Mouse (Mus musculus): ENCODE measurements around the gene Stat1. TPM values are rescaled to one million over a fixed set of nuclear protein-coding genes. Genes with fewer than 3 reads are reported as not detected.

Stat1 gene
- total RNA-seq, 1 experiment from 2014 or later: 167 TPM

GRCm38 (mm10) chr1:52154890-52155289, 35.6 kb downstream of the Stat1 start:
- ATAC-seq (replicated peaks; ENCODE audit: insufficient number of reproducible peaks, low FRiP score, low TSS enrichment, poor library complexity, severe bottlenecking): no peak

DNA sequence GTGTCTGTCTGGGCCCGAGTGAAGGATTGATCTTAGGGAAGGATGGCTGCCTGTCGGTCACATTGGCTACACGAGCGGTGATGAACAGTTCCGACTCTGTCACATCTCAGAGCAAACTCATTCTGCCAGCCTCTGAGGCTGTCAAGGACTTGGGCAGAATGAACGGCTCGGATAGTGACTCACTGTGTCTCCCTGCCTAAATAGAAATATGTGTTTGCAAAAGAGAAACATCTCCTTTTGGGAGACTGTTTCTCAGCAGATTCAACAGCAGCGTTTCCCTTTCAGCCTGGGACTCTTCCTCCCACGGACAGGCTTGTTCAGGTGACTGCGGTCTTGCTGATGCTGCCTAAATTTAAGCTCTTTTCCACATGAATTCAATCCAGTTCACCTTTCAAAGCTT, 37.1 kb downstream of the Stat1 start:
- no peak for ATAC-seq (replicated peaks; ENCODE audit: insufficient number of reproducible peaks, low FRiP score, low TSS enrichment, poor library complexity, severe bottlenecking)

DNA sequence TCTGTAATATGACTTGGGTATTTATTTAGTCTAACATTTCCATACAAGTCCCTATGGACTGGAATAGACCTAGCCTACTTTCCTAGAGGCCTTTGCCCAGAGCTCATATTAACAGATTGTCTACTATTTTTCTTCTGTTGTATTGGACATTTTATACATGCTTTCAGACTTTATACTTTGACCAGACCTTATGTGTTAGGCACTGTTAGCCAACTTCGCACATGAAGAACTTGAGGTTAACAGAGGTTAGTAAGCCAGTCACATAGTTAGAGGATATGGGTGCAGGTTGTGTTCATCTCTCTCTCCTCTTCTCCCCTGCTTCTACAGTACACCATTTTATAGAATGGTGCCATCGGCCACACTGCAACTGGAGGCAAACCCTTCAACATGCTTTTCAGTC, 38.8 kb downstream of the Stat1 start:
- no peak for ATAC-seq (replicated peaks; ENCODE audit: insufficient number of reproducible peaks, low FRiP score, low TSS enrichment, poor library complexity, severe bottlenecking)

DNA sequence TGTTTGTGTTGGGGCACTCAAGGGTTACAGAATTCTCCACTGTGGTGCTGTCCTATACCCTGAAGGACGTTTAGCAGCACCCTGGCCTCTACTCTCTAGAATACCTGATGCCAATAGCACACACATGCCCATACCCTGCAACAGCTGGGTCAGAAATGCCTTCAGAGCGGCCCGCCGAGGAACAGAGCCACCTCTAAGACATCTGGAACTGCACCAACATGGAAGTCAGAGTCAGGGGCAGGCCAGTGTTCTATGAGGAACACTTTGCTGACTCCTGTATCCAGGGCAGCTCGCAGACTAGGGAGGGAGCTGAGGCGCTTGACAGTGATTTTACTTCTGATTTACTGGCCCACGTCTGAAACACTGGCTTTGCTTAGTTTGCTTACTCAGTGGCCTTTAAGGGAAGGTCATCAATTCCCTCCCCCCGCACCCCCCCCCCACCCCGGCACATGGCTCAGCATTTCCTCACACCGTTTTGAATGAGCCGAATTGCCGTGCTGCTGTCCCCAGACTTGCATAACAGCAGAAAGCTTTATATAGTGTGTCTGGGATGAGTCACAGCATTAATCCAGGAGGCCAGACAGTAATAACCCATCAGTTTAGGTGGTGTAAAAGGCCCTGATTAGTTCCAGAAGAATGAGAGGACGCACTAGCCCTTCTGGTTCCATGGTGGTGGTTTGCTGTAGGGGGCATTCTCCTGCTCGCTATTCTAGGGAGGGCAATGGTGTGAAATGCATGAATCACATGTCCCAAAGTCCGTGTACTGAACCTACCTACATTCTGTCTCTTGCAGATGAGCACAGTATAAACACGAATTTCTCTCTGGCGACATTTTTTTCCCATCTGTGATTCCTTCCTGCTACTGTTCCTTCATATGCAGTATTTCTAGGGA, 39.5 kb downstream of the Stat1 start:
- ATAC-seq (replicated peaks; ENCODE audit: insufficient number of reproducible peaks, low FRiP score, low TSS enrichment, poor library complexity, severe bottlenecking): no peak

DNA sequence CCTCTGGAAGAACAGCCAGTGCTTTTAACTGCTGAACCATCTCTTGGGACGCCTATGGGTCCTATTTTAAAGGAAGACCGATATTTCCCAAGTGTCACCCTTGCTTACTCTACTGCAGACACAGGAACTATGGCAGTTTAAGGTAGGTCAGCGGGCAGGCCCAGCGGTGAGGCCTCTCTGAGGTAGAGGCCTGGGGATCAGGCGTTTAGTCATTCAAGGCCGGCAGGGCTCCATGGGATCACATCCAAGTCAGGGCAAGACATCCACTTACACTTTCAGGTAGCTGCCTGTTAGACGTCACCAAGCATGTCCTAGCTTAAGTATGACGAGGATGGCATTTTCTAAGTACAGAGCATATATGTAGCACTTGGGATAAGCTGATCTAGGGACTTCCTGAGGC, 41.9 kb downstream of the Stat1 start:
- ATAC-seq (replicated peaks; ENCODE audit: insufficient number of reproducible peaks, low FRiP score, low TSS enrichment, poor library complexity, severe bottlenecking): no peak

DNA sequence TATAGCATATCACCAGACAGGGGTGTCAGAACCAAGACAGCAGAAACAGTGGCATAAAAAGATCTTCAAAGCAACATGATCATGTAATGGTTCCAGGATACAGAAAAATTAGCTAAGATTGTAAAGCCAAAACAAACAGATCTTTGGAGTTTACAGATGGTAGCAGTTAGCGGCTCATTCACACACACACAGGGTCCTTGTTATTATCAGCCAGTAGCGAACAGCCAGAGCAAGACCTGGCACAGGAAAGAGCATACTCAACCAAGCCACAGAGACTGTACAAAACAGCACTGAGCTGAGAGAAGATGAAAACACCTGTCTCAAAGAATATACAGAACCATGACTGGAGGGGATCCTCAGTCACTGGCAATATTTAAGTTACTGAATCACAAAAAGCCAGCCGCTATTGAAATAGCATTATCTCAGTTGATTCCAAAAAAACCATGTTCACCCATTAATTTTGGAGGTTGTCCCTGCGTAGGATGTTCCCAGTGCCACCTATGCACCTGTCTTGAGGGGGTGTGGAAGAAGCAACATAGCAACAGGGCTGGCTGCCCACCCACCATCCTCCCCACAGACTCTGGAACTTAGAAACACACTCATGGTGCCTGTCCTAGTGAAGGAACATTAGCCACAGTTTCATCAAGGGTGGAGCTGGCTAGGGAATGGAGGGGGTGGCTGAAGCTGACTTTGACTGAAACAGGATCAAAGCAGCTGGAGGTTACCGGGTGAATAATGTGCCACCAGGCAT, 44.6 kb downstream of the Stat1 start:
- ATAC-seq (replicated peaks; ENCODE audit: insufficient number of reproducible peaks, low FRiP score, low TSS enrichment, poor library complexity, severe bottlenecking): no peak

- ATAC-seq (replicated peaks; ENCODE audit: insufficient number of reproducible peaks, low FRiP score, low TSS enrichment, poor library complexity, severe bottlenecking): no peak
Measured at GRCm38 (mm10) chr1:52166652-52167220, 47.5 kb downstream of the Stat1 start.

- ATAC-seq (replicated peaks; ENCODE audit: insufficient number of reproducible peaks, low FRiP score, low TSS enrichment, poor library complexity, severe bottlenecking): peak; percentile 44; the same call in 1 of the 2 replicates
Measured at GRCm38 (mm10) chr1:52170057-52170456, 50.8 kb downstream of the Stat1 start.

GRCm38 (mm10) chr1:52170747-52171146, 51.5 kb downstream of the Stat1 start:
- ATAC-seq (replicated peaks; ENCODE audit: insufficient number of reproducible peaks, low FRiP score, low TSS enrichment, poor library complexity, severe bottlenecking): no peak

- no peak for ATAC-seq (replicated peaks; ENCODE audit: insufficient number of reproducible peaks, low FRiP score, low TSS enrichment, poor library complexity, severe bottlenecking)
Measured at GRCm38 (mm10) chr1:52171271-52171670, 52.0 kb downstream of the Stat1 start.

GRCm38 (mm10) chr1:52175321-52175720, 56.1 kb downstream of the Stat1 start:
- no peak for ATAC-seq (replicated peaks; ENCODE audit: insufficient number of reproducible peaks, low FRiP score, low TSS enrichment, poor library complexity, severe bottlenecking)

DNA sequence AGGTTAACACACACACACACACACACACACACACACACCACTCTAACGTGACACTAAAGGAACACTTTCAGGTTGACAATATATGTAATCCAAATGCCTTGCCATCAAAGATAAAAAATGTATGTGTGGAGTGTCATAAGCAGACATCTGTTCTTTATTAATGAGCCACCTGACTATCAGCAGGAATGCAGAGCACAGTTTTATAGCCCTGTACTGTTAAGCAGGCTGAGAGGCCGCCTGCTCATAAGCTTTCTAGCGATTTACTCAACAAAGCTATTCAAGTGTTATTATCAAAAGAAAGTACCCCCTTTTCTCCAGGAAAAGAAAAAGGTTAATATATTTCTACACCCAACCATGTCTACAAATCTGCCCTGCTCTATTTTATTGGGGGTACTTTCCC, 56.7 kb downstream of the Stat1 start:
- ATAC-seq (replicated peaks; ENCODE audit: insufficient number of reproducible peaks, low FRiP score, low TSS enrichment, poor library complexity, severe bottlenecking): no peak

DNA sequence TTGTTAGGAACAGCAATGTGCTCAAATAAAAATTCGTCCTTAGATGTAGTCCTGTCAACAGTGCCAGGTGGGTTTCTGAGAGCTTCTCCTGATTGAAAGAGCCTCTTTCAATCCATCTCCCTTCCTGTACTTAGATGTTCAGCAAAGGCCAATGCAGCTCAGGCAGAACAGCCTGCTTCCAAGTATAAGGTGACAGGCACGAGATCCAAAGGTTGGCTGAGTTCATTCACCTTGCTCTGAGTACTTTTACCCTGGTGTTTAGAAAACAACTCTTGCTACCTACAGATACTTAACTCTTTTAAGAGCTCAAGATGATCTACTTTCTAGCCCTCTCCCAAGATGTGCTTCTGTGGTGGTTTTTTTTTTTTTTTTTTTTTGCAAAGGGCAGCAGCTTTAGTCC, 57.8 kb downstream of the Stat1 start:
- no peak for ATAC-seq (replicated peaks; ENCODE audit: insufficient number of reproducible peaks, low FRiP score, low TSS enrichment, poor library complexity, severe bottlenecking)

GRCm38 (mm10) chr1:52179939-52180568, 60.8 kb downstream of the Stat1 start:
- no peak for ATAC-seq (replicated peaks; ENCODE audit: insufficient number of reproducible peaks, low FRiP score, low TSS enrichment, poor library complexity, severe bottlenecking)

DNA sequence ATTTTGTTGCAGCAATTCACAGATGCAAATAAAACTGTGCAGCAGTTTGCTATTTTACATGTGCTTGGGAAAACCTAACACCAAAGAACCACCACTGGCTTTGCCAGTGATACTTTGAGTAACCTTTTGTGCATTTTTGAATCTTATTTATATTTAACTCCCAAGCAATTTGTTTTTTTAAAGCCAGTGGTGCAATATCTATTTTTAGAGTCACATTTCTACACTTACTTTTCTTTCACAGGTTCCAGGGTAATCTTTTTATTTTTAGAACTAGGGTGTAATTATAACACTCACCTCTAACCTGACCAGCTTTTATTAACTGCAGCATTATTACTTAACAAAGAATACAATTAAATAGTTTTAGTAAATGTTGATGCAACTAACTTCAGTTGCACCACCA, 62.8 kb downstream of the Stat1 start:
- ATAC-seq (replicated peaks; ENCODE audit: insufficient number of reproducible peaks, low FRiP score, low TSS enrichment, poor library complexity, severe bottlenecking): no peak

GRCm38 (mm10) chr1:52182992-52183391, 63.8 kb downstream of the Stat1 start:
- ATAC-seq (replicated peaks; ENCODE audit: insufficient number of reproducible peaks, low FRiP score, low TSS enrichment, poor library complexity, severe bottlenecking): no peak

All from monocyte, adult 5-6 weeks (primary cell).